Mouse (Mus musculus): ENCODE data around the gene Map3k6.
A peak's percentile ranks its signal among the peaks of the same experiment; 100 is the strongest.

The Map3k6 gene

DNA sequence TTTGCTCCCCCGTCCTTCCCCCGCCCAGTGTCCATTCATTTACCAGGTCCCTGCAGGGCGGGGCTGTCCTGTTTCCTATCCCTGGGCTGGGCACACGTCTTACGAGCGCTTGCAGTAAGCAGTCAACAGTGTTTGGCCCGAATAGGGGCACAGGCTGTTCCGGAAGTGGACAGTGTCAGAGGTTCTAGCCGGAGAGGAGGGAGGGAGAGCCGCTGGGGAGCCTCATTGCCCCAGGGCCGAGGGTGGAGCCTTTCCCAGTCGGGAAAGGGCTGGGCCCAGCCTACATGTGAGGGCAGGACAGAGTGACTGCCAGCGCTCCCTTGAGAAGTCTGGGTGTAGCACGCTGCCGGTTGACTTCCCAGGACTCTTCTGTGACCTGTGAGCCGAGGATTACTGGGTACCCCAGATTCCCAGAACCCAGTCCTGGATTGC is at the start of gene Map3k6:
Map3k6 (plus strand) TSS at position 329 of the 432 bp plus-strand sequence.
- DNase-seq = peak; percentile 100

GRCm38 (mm10) chr4:133194482-133194881 is 46.1 kb upstream of the Map3k6 start:
- peak; percentile 91 for DNase-seq

GRCm38 (mm10) chr4:133195014-133195413 is 45.6 kb upstream of the Map3k6 start:
- DNase-seq = no peak

- DNase-seq = peak; percentile 88
Observed at GRCm38 (mm10) chr4:133196136-133196535, 44.5 kb upstream of the Map3k6 start.

GRCm38 (mm10) chr4:133196852-133197251 is 43.8 kb upstream of the Map3k6 start:
- peak; percentile 92 for DNase-seq

DNA sequence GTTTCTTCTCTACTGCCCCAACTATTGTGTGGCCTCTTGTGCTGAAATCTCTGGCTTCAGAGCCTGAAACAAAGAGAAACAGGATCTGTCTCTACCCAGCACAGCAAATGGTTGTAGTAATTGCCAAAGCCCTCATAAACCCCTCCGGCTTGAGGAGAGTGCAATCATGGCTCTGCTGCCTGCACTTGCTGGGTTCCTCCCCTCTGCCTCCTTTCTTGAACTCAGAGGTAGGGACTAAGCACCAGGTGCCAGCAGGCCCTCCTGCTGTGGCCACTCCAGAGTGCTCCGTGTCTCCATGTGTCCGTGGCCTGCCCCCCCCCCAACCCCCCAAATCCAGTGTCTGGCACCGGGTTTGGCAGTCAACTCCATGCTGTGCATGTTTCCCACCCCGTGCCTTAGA is 43.3 kb upstream of the Map3k6 start:
- no peak for DNase-seq

DNA sequence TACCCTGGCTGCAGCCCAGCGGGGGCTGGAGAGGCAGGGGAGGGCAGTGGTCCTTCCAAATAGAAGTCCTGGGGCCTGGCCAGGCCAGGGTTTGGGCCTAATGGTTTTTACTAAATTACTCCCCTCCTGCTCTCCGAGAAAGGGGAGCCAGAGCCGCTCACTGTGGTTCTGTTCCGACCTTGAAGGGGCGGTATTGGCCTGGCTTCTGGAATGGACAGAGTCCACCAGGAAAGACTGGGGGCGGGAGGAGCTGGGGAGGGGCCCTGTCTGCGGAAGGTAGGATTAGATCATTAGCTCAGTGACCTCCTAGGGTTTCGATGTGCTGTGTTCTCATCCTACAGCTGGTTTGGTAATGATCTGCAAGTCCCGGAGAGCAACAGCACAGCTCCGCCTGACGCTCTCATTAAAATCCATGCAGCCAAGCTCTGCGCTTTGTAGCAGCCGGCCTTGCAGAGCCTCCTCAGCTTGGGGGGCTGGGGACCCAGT is 42.8 kb upstream of the Map3k6 start:
- DNase-seq = peak; percentile 96

- DNase-seq = peak; percentile 96
Observed at GRCm38 (mm10) chr4:133198337-133199180, 42.1 kb upstream of the Map3k6 start.

- peak; percentile 92 for DNase-seq
Observed at GRCm38 (mm10) chr4:133199743-133200142, 40.9 kb upstream of the Map3k6 start.

DNA sequence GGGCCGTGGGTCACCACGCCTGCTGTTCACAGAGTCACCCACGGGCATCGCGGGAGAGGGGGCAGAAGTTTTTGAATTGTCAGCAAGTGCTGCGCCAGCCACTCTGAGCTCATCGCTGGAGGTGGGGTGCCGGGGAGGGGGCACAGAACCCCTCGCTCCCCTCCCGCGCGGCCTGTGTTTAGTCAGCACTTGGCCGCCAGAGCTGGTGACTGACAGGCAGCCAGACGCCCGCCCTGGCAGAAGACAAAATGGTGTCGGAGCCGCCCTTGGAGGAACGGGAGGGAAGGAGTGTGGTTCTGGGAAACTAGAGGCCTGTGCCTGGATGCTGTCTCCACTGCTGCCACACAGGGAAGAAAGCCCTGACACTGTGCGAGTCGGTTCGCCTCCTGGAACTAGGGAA is 40.3 kb upstream of the Map3k6 start:
- peak; percentile 97 for DNase-seq

GRCm38 (mm10) chr4:133201006-133201771 is 39.4 kb upstream of the Map3k6 start:
- peak; percentile 96 for DNase-seq

DNA sequence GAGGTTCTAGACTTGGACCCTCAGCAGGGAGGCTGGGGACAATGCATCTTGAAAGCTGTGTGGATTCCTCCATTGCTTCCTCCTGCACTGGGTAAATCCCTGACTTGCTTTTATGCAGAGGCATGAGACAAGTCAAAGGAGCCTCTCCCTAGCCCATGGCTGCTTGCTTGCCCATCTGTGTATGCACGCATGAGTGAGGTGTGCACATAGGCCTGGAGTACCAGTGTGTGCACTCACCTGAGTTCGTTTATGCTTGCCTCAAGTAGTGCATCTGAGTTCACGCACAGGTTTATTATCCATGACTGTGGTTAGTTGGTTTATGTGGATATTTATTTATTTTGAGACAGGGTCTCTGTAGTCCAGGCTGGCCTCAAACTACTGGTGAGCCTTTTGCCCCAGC is 38.4 kb upstream of the Map3k6 start:
- DNase-seq = peak; percentile 85

GRCm38 (mm10) chr4:133203591-133203990 is 37.0 kb upstream of the Map3k6 start:
- DNase-seq = peak; percentile 93

DNA sequence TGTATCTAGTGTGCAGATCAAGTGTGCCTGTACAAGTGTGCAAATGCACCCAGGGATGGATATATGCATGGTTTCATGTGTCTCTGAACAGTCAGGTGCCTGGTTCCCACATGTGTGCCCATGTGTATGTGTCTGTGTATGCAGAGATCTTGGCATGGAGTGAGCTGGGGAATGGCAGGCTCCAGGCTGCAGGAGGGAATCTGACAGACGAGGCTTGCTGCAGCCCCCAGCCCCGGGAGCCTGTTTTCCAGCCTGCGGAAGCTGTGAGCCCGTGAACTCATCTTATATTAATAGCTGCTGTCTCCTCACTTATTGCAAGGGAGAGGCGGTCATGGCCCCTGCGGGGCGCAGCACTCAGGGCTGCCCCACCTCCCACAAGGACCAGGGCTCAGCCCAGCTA is 36.2 kb upstream of the Map3k6 start:
- peak; percentile 89 for DNase-seq

DNA sequence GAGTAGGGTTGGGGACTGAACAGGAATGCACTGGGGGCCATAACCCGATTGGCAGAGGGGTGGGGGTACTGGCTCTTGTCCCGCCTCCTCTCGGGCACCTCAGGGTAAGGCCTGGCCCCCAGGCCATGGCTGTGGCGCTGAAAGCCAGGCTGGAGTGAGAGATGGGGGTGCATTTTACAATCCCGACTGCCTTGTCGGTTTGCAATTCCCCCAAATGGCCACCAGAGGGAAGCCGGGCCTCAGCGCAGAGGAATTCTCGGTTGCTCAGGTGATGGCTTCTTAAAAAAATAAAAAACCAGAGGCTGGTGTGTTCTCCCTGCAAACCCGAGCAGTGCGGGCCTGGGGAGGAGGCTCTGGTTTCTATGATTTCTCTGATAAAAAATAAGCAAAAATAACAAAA is 31.3 kb upstream of the Map3k6 start:
- DNase-seq = peak; percentile 95

- DNase-seq = peak; percentile 91
Observed at GRCm38 (mm10) chr4:133210023-133210787, 30.4 kb upstream of the Map3k6 start.

- DNase-seq = peak; percentile 92
Observed at GRCm38 (mm10) chr4:133210788-133211390, 29.7 kb upstream of the Map3k6 start.

GRCm38 (mm10) chr4:133211751-133212561 is 28.7 kb upstream of the Map3k6 start, which contains the start of the genes Cd164l2 and Gpr3:
TSS of gene Cd164l2 (plus strand) at chr4:133212131.
TSS of gene Gpr3 (minus strand) at chr4:133212536.
- peak; percentile 93 for DNase-seq

DNA sequence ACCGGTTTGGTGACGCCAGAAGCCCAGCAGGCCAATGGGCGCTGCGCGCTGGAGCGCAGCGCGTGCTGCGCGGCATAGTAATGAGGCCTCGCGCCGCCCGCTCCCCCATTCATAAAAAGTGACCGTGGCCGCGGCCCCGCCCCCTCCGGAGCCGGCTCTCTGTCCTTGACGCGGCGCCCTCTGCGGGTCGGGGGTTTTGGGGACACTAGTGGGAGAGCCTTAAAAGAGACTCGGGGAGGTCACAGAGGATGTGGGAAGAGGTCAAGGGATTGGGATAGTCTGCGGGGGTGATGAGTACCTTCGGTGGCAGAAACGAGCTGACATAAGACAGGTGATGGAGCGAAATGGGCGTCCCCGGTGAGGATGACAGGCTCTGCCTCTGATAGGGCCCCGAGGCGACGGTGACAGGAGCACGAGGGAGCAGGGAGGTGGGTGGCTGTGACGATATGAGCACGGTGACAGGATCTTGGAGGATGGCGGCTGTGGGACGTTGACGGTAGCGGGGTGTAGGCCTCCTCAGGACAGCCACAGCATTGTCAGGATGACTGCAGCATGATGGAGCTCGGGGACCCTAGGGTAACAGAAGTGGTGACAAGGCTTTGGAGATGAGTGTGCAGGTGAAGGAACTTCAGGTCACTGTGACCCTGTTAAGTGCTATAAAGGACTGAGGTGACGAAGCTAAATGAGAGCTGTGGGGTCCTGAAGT is 27.9 kb upstream of the Map3k6 start:
- DNase-seq = peak; percentile 98

DNA sequence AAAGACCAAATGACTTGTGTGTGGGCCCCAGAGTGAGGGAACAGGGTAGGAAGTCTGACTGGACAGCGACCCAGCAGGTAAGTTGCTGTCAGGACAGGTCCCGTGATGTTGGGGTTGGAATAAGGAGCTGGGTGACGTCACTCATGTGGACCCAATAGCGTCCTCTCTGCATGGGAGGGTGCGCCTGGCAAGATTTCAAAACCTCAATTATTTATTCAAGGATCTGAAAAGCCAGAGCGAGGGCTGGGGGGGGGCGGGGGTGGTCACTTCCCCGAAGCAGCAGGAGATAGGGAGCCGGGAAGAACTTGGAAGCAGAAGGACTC is 27.4 kb upstream of the Map3k6 start:
- DNase-seq = no peak

DNA sequence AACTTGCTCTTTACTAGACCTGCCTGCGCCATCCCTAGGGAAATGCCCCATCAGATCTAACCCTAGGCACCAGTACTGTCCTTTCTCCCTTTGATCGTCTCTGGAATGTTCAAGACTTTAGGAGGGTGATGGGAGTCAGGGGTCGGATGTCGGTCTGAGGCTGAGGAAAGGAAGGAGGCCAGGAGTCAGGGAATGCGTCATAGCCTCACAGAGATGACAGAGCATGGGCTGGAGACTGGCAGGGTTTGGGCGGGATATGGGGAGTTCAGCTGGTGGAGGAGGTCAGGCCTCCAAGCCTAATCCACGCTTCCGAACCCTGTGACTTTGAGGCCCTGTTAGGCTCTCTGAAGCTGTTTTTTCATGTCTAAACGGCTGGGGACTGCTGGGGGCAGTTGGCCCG is 27.0 kb upstream of the Map3k6 start:
- DNase-seq = no peak
